Mouse (Mus musculus) C2C12 (cell line): ENCODE measurements around the gene Hnrnpk.

Source experiments
- CEBPB ChIP-seq: IDR thresholded peaks from one replicate; pipeline ENCODE4 v1.6.1; 2011; ENCODE audit warnings: low read depth, mild to moderate bottlenecking, control low read depth, moderate library complexity
- CTCF ChIP-seq: IDR thresholded peaks from one replicate; pipeline ENCODE4 v1.5.1; 2011; ENCODE audit not compliant: control insufficient read depth, insufficient read depth, insufficient read length
- FOSL1 ChIP-seq: IDR thresholded peaks from one replicate; pipeline ENCODE4 v1.8.0; 2011; ENCODE audit warnings: mild to moderate bottlenecking, low read length; ENCODE audit not compliant: poor library complexity, insufficient read depth, severe bottlenecking
- MAX ChIP-seq: IDR thresholded peaks from one replicate; pipeline ENCODE4 v1.6.1; 2011; ENCODE audit warnings: mild to moderate bottlenecking, control low read depth
- MYOD1 ChIP-seq: IDR thresholded peaks from one replicate; pipeline ENCODE4 v1.6.1; 2011; ENCODE audit warnings: low read depth; ENCODE audit not compliant: control insufficient read depth, insufficient read length

DNA sequence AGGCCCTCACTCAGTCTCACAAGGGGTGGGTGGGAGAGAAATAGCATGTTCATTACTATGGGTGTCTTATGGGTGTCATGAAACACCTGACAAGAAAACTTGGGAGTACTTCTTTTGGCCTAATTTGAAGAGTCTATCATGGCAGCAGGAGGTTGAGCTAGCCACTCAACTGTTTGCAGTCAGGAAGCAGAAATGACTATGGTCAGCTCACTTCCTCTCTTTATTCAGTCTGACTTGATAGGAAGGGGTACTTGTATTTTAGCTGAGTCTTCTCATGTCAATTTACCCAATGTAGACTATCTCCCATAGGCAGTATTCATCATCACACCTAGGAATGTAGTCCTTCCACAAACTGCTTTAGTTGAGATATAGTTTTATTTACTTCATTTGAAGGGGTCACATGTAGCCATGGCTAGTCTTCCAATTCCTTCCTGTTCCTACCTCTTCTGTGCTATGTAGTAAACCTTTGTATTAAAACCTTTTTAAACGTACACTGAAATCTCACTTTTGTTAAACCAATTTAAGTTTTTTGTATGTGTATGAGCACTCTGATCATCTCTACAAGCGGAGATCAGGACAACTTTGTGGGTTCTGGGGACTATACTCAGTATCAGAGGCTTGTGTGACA, 13.7 kb downstream of the Hnrnpk start:
- TF ChIP-seq CTCF (no peak), FOSL1 (no peak), MAX (no peak), CEBPB (no peak), MYOD1 (no peak)
